10 mouse cellular contexts compared by ENCODE assay signal in genomic region chr4:46919144-46919543, GRCm38 (mm10).
DNase-seq lines count a peak whose midpoint lies in the region; ATAC-seq and TF ChIP-seq lines count a peak whose summit lies in the region.
"Had no signal": no experiment of that assay in that cellular context is flagged by ENCODE, and none has a peak within 500 bp of the region (broad histone marks: within the 10 kb centered on the region; RNA-seq: fewer than 3 reads in every experiment).

No protein-coding gene starts in this region.

- H3K27ac ChIP-seq in liver, adult 2 months (replicated peaks; ENCODE audit: insufficient read depth, low read depth, low read length) = no peak overlapping the region
- 0 out of 2 replicates have a peak overlapping the region, but pooled peaks have one; percentile 30 for H3K27ac ChIP-seq in forebrain, embryonic 10.5 days
- H3K27ac ChIP-seq: heart, embryonic 13.5 days had no signal

- DNase-seq in liver, adult 2 months (ENCODE audit: extremely low read depth, low read depth, low spot score) = no peak
- DNase-seq in liver = no peak
- no peak for DNase-seq in forebrain, embryonic 10.5 days (ENCODE audit: extremely low spot score, low spot score)
- peak; percentile 45 to 74 for DNase-seq in left cerebral cortex, postnatal 14 days (ENCODE audit: low spot score in 2 of 2)
- peak; percentile 62 to 64 for DNase-seq in right cerebral cortex, postnatal 10 days (ENCODE audit: low spot score in 2 of 2)
- DNase-seq in lung, adult 18-20 months = no peak
- no peak for DNase-seq in urinary bladder, adult 2 months (ENCODE audit: low spot score)
- DNase-seq: kidney, postnatal 14 days had no signal

- no peak for ATAC-seq in erythroid progenitor cell, adult 5-6 weeks (replicated peaks; ENCODE audit: low FRiP score, poor library complexity, severe bottlenecking)

- no peak for TF ChIP-seq POLR2A in liver, adult 2 months (IDR thresholded peaks at IDR 0.05; ENCODE audit: extremely low read depth, insufficient read depth, low read length)

- H3K4me3 ChIP-seq in liver, adult 2 months (ENCODE audit: insufficient read depth, low read depth, low read length) = no peak overlapping the region
- H3K4me3 ChIP-seq in forebrain, embryonic 10.5 days = no peak overlapping the region
- H3K4me3 ChIP-seq: heart, embryonic 13.5 days had no signal

- H3K9ac ChIP-seq in liver, adult 2 months (ENCODE audit: low read depth, low read length) = no peak overlapping the region
- H3K9ac ChIP-seq: heart, embryonic 13.5 days had no signal

- no peaks in the 10 kb centered on the region for H3K27me3 ChIP-seq in liver, adult 2 months (ENCODE audit: control insufficient read depth, insufficient read depth, low read length)
- H3K27me3 ChIP-seq in forebrain, embryonic 10.5 days (ENCODE audit: poor library complexity, severe bottlenecking) = no peaks in the 10 kb centered on the region

- WGBS in liver, adult 2 months = 73% methylated on average over 8 of the region's 8 CpGs
- whole genome bisulfite sequencing in forebrain, embryonic 10.5 days = 65% methylated on average over 8 of the region's 8 CpGs

- H3K79me2 ChIP-seq in liver, adult 2 months (ENCODE audit: control insufficient read depth, insufficient read depth, low read length) = no peaks in the 10 kb centered on the region

- H3K4me1 ChIP-seq in liver, adult 2 months (ENCODE audit: control insufficient read depth, insufficient read depth, low read length) = no peaks in the 10 kb centered on the region
- H3K4me1 ChIP-seq in forebrain, embryonic 10.5 days = peaks cover 23% of the 10 kb centered on the region
- H3K4me1 ChIP-seq: heart, embryonic 13.5 days had no signal

- H3K36me3 ChIP-seq in liver, adult 2 months (ENCODE audit: control insufficient read depth, insufficient read depth, low read length) = no peaks in the 10 kb centered on the region
- H3K36me3 ChIP-seq in forebrain, embryonic 10.5 days (replicated peaks) = no peaks in the 10 kb centered on the region
- H3K36me3 ChIP-seq: heart, embryonic 13.5 days had no signal

- intact Hi-C loops in left cerebral cortex, postnatal 14 days (cut with DNase I) = no loop called here

- TF ChIP-seq CTCF in liver, adult 2 months (IDR thresholded peaks at IDR 0.05; ENCODE audit: low read depth, low read length) = 0 out of 2 replicates have a peak, but pooled peaks have one; percentile 6

- H3K9me3 ChIP-seq in forebrain, embryonic 10.5 days = no peaks in the 10 kb centered on the region
- H3K9me3 ChIP-seq: heart, embryonic 13.5 days had no signal

Comparison
In these comparisons a context has a peak if more than half of its experiments do, and no peak if none do; other contexts are left out.
1. DNase-seq: peak in left cerebral cortex, postnatal 14 days (2 of 2) and right cerebral cortex, postnatal 10 days (2 of 2); none in liver, adult 2 months (single experiment), liver (single experiment), forebrain, embryonic 10.5 days (single experiment), lung, adult 18-20 months (0 of 2) and urinary bladder, adult 2 months (single experiment).